Mouse (Mus musculus) spleen, adult 2 months (tissue): ENCODE data around the gene Cyld.

Experiments used
- CTCF ChIP-seq: fragments of 200-500 bp; IDR thresholded peaks from 2 replicates; pipeline ENCODE4 v1.5.1; 2011; ENCODE audit warnings: mild to moderate bottlenecking, inconsistent platforms; ENCODE audit not compliant: insufficient read depth, insufficient read length, insufficient replicate concordance; ENCODE audit errors: extremely low read depth
- POLR2A ChIP-seq: fragments of 200-500 bp; IDR thresholded peaks from 2 replicates; pipeline ENCODE4 v1.6.1; 2011; ENCODE audit warnings: low read depth, low read length, inconsistent platforms

DNA sequence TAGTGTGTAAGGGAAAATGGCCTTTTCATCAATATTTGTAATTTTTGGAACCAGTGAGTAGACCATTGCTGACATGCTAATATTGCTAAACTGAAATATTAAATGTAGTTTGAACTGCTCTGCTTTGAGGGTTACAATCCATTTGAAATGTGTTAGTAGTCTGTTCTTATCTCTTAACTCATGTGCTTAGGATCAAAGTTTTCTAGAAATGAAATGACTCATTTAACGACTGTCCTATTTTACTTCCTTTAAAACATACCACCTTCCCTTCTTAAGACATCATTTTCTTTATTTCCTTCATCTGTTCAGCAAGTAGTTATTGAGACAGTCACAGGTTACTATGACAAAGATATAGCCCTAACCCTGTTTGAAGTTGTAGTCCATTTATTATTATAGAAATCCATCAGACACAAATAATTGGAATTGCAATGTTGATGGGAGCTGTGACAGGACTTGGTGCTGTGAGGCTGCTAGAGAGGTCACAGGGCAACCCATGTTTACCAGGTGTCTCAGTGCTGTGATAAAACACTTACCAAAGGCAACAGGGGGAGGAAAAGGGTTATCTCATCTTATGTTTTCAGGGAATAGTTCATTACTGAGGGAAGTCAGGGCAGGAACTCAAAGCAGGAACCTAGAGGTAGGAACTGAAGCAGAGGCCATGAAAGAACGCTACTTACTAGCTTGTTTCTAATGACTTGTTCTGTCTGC lies 26.6 kb downstream of the Cyld start:
- TF ChIP-seq CTCF, result no peak
- TF ChIP-seq POLR2A, result no peak
